Mouse (Mus musculus) CH12.LX (cell line): ENCODE data around the gene Tmem189. TPM values are rescaled to one million over a fixed set of nuclear protein-coding genes. Genes with fewer than 3 reads are reported as not detected.

Source experiments
- DNase-seq: peaks from one replicate; pipeline ENCODE4 v3.0.0-alpha.2; 2013; ENCODE audit errors: extremely low read depth
- H3K27ac ChIP-seq: 2 replicates; pipeline ENCODE4 v1.5.1; 2012; ENCODE audit warnings: low read depth, mild to moderate bottlenecking, control low read depth, moderate library complexity; ENCODE audit not compliant: insufficient read depth
- H3K27me3 ChIP-seq: replicated peaks from 2 replicates; pipeline ENCODE3; 2012; ENCODE audit warnings: inconsistent platforms
- H3K36me3 ChIP-seq, 2 experiments: replicated peaks in 1 of 2; 2 replicates each; pipeline versions ENCODE3 to v1.6.1; 2012; ENCODE audit warnings: inconsistent platforms in 1 of 2, low read length in 1 of 2, mild to moderate bottlenecking in 1 of 2, mixed read lengths in 1 of 2, moderate library complexity in 1 of 2; ENCODE audit not compliant: control insufficient read depth in 1 of 2, insufficient read depth in 1 of 2
- H3K4me1 ChIP-seq, 2 experiments: 2 replicates each; pipeline ENCODE4 v1.6.1; 2012; ENCODE audit warnings: inconsistent platforms in 1 of 2, moderate library complexity in 1 of 2; ENCODE audit not compliant: insufficient read depth in 2 of 2, control insufficient read depth in 1 of 2
- H3K4me2 ChIP-seq: 2 replicates; pipeline ENCODE4 v1.6.1; 2012; ENCODE audit warnings: low read depth, mild to moderate bottlenecking, control low read depth; ENCODE audit not compliant: poor library complexity, insufficient read depth, severe bottlenecking
- H3K4me3 ChIP-seq, 3 experiments: fragments of 150-350 bp in 1 of 3; sonication (generic) in 1 of 3; replicated peaks in 1 of 3; 2 replicates each; pipeline versions ENCODE3 to v1.5.1; 2011 to 2012; ENCODE audit warnings: low read depth in 2 of 3, low read length in 2 of 3, mild to moderate bottlenecking in 2 of 3, moderate library complexity in 2 of 3, control low read depth in 1 of 3, improper control_type of control experiment in 1 of 3, inconsistent platforms in 1 of 3, mixed read lengths in 1 of 3; ENCODE audit not compliant: poor library complexity in 1 of 3
- H3K79me2 ChIP-seq: replicated peaks from 2 replicates; pipeline ENCODE4 v1.6.1; 2012; ENCODE audit warnings: mild to moderate bottlenecking, moderate library complexity; ENCODE audit not compliant: control insufficient read depth, poor library complexity, insufficient read depth, severe bottlenecking; ENCODE audit errors: extremely low read depth
- H3K9ac ChIP-seq: 2 replicates; pipeline ENCODE4 v1.6.1; 2012; ENCODE audit warnings: low read depth, mild to moderate bottlenecking, control low read depth, moderate library complexity; ENCODE audit not compliant: insufficient read depth
- H3K9me3 ChIP-seq: replicated peaks from 2 replicates; pipeline ENCODE3; 2012; ENCODE audit warnings: low read length, inconsistent platforms, mixed read lengths
- BHLHE40 ChIP-seq: IDR thresholded peaks from 2 replicates; pipeline ENCODE4 v1.6.1; 2011; ENCODE audit warnings: mild to moderate bottlenecking, low read depth, low read length, improper control_type of control experiment
- CTCF ChIP-seq, 2 experiments: IDR thresholded peaks in 1 of 2; conservative IDR thresholded peaks in 1 of 2; 2 replicates each; pipeline ENCODE4 v1.5.1; 2011 to 2012; ENCODE audit warnings: low read depth in 2 of 2, low read length in 2 of 2, improper control_type of control experiment in 1 of 2, inconsistent platforms in 1 of 2, mild to moderate bottlenecking in 1 of 2, moderate library complexity in 1 of 2
- E2F4 ChIP-seq: IDR thresholded peaks from 2 replicates; pipeline ENCODE4 v1.6.1; 2011; ENCODE audit warnings: low read depth, low read length, improper control_type of control experiment; ENCODE audit not compliant: insufficient replicate concordance
- EP300 ChIP-seq: IDR thresholded peaks from 2 replicates; pipeline ENCODE4 v1.6.1; 2011; ENCODE audit warnings: low read length, improper control_type of control experiment
- ETS1 ChIP-seq: conservative IDR thresholded peaks from 2 replicates; pipeline ENCODE4 v1.6.1; 2012; ENCODE audit warnings: low read depth, mild to moderate bottlenecking, inconsistent platforms, low read length, improper control_type of control experiment, moderate library complexity
- IRF4 ChIP-seq: IDR thresholded peaks from 2 replicates; pipeline ENCODE4 v1.6.1; 2014; ENCODE audit warnings: low read depth, mild to moderate bottlenecking, inconsistent platforms, low read length, improper control_type of control experiment
- JUN ChIP-seq: IDR thresholded peaks from 2 replicates; pipeline ENCODE4 v1.6.1; 2011; ENCODE audit warnings: low read depth, mild to moderate bottlenecking, low read length, improper control_type of control experiment, moderate library complexity; ENCODE audit not compliant: insufficient read depth
- JUND ChIP-seq: conservative IDR thresholded peaks from 2 replicates; pipeline ENCODE4 v1.6.1; 2011; ENCODE audit warnings: low read depth, low read length, improper control_type of control experiment
- KAT2A ChIP-seq: IDR thresholded peaks from 2 replicates; pipeline ENCODE4 v1.6.1; 2012; ENCODE audit warnings: low read length, improper control_type of control experiment, inconsistent platforms; ENCODE audit not compliant: insufficient replicate concordance
- MAFK ChIP-seq: IDR thresholded peaks from 2 replicates; pipeline ENCODE4 v1.6.1; 2011; ENCODE audit warnings: low read length, improper control_type of control experiment; ENCODE audit not compliant: insufficient replicate concordance
- MXI1 ChIP-seq: IDR thresholded peaks from 2 replicates; pipeline ENCODE4 v1.6.1; 2011; ENCODE audit warnings: mild to moderate bottlenecking, low read depth, low read length, improper control_type of control experiment
- MYC ChIP-seq: IDR thresholded peaks from 2 replicates; pipeline ENCODE4 v1.6.1; 2011; ENCODE audit warnings: low read depth, mild to moderate bottlenecking, improper control_type of control experiment, low read length
- NRF1 ChIP-seq: IDR thresholded peaks from 2 replicates; pipeline ENCODE4 v1.6.1; 2014; ENCODE audit warnings: low read depth, mild to moderate bottlenecking, inconsistent platforms, low read length, improper control_type of control experiment, moderate library complexity
- POLR2A ChIP-seq: IDR thresholded peaks from 2 replicates; pipeline ENCODE4 v1.6.1; 2011; ENCODE audit warnings: low read depth, mild to moderate bottlenecking, improper control_type of control experiment, low read length
- POLR2AphosphoS2 ChIP-seq: IDR thresholded peaks from 2 replicates; pipeline ENCODE4 v1.6.1; 2011; ENCODE audit warnings: low read depth, low read length, improper control_type of control experiment
- RAD21 ChIP-seq: IDR thresholded peaks from 2 replicates; pipeline ENCODE4 v1.6.1; 2011; ENCODE audit warnings: low read depth, mild to moderate bottlenecking, low read length, improper control_type of control experiment, moderate library complexity
- RCOR1 ChIP-seq: conservative IDR thresholded peaks from 2 replicates; pipeline ENCODE4 v1.6.1; 2012; ENCODE audit warnings: low read depth, mild to moderate bottlenecking, inconsistent platforms, low read length, improper control_type of control experiment
- SMC3 ChIP-seq: IDR thresholded peaks from 2 replicates; pipeline ENCODE4 v1.6.1; 2011; ENCODE audit warnings: low read depth, low read length, improper control_type of control experiment
- USF1 ChIP-seq: IDR thresholded peaks from 2 replicates; pipeline ENCODE4 v1.6.1; 2014; ENCODE audit warnings: low read depth, mild to moderate bottlenecking, inconsistent platforms, low read length, improper control_type of control experiment
- USF2 ChIP-seq: conservative IDR thresholded peaks from 2 replicates; pipeline ENCODE4 v1.6.1; 2011; ENCODE audit warnings: low read depth, low read length, improper control_type of control experiment
- ZKSCAN1 ChIP-seq: IDR thresholded peaks from 2 replicates; pipeline ENCODE4 v1.6.1; 2012; ENCODE audit warnings: low read depth, inconsistent platforms, low read length, improper control_type of control experiment, borderline replicate concordance
- ZMIZ1 ChIP-seq: IDR thresholded peaks from 2 replicates; pipeline ENCODE4 v1.6.1; 2012; ENCODE audit warnings: low read depth, mild to moderate bottlenecking, inconsistent platforms, low read length, improper control_type of control experiment
- ZNF384 ChIP-seq: IDR thresholded peaks from 2 replicates; pipeline ENCODE4 v1.6.1; 2012; ENCODE audit warnings: low read depth, low read length, improper control_type of control experiment, inconsistent platforms
- dilution Hi-C: fragments of 300-500 bp; cut with MboI; formaldehyde crosslinking; loops from 2 replicates; pipeline ENCODE4 v1.14.3; 2020; ENCODE audit warnings: low sequenced_read_pairs; ENCODE audit not compliant: extremely low pct_unique_long_range_greater_than_20kb, extremely low pct_ligation_motif_present
- in situ Hi-C: fragments of 300-500 bp; cut with MboI; formaldehyde crosslinking; loops from 3 replicates; pipeline ENCODE4 v1.14.3; 2019; ENCODE audit warnings: low sequenced_read_pairs, low pct_ligation_motif_present, low pct_unique_long_range_greater_than_20kb, mixed read lengths
- polyA plus RNA-seq: library from polyadenylated mRNA; unstranded; fragments of >175 nt; gene quantifications from 2 replicates; pipeline ENCODE4 v1.2.1, GENCODE M21; 2012; ENCODE audit warnings: low read depth; ENCODE audit not compliant: insufficient read length
- total RNA-seq, 2 experiments: library from RNA; depleted of rRNA; stranded (reverse); fragments of 300-350 nt in 1 of 2; fragments of >200 nt in 1 of 2; gene quantifications; 2 replicates each; pipeline ENCODE4 v1.2.3; 2012 to 2014

Tmem189 gene
- total and polyA plus RNA-seq, 3 experiments, result 27.9 to 30.9 (median 29.5) TPM

- Histone ChIP-seq H3K4me2 (no peak overlapping the region), H3K79me2 (peaks cover 42% of the 10 kb centered on the region), H3K4me3 (no peak overlapping the region), H3K36me3 (peaks cover 37 to 65% of the 10 kb centered on the region in 2 experiments), H3K4me1 (peaks cover 32 to 47% of the 10 kb centered on the region in 2 experiments), H3K9me3 (no peaks in the 10 kb centered on the region), H3K9ac (no peak overlapping the region), H3K27ac (no peak overlapping the region), H3K27me3 (no peaks in the 10 kb centered on the region)
- no peak for TF ChIP-seq ZKSCAN1
- no peak for TF ChIP-seq MAFK
- TF ChIP-seq ZMIZ1, result no peak
- no peak for TF ChIP-seq E2F4
- TF ChIP-seq RAD21, result no peak
- no peak for TF ChIP-seq ETS1
- no peak for TF ChIP-seq POLR2AphosphoS2
- TF ChIP-seq EP300, result no peak
- no peak for TF ChIP-seq USF1
- no peak for TF ChIP-seq JUN
- TF ChIP-seq SMC3, result no peak
- no peak for TF ChIP-seq ZNF384
- TF ChIP-seq NRF1, result no peak
- no peak for TF ChIP-seq RCOR1
- TF ChIP-seq CTCF (conservative IDR thresholded peaks at IDR 0.05 in 1 of 2, IDR thresholded peaks at IDR 0.05 in 1 of 2; ENCODE audit: low read depth in 2 of 2, low read length in 2 of 2), result no peak
- no peak for TF ChIP-seq USF2
- TF ChIP-seq BHLHE40, result no peak
- in situ Hi-C loops (no loop called here), dilution Hi-C loops (no loop called here)
- no peak for DNase-seq
These were observed 34.6 kb downstream of the Tmem189 start for GRCm38 (mm10) chr2:167654911-167655600.

DNA sequence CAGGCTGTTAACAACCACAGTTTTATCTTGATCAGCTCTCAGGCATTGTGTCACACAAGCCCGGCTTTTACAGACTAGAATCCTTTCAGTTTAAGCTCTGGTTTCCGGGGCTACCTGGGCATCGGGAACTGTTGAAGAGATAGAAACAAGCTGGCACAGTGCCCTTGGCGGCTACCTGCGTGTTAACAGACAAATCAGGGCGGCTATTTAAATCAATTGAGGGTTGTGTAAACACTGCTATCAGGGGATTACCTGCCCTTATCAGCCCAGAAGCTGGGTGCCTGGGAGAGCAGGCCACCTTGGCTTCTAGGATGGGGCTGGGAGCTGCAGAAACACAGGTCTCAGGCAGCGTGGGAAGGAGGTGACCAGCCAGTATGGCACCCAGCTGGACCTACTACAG is 36.9 kb downstream of the Tmem189 start:
- no peaks in the 10 kb centered on the region for H3K27me3 ChIP-seq
- H3K4me1 ChIP-seq, result peaks cover 38 to 47% of the 10 kb centered on the region in 2 experiments
- no peaks in the 10 kb centered on the region for H3K9me3 ChIP-seq
- no peak overlapping the region for H3K4me3 ChIP-seq
- dilution Hi-C loops (no loop called here), in situ Hi-C loops (no loop called here)
- H3K9ac ChIP-seq, result no peak overlapping the region
- no peak overlapping the region for H3K27ac ChIP-seq
- H3K36me3 ChIP-seq, result peaks cover 37 to 66% of the 10 kb centered on the region in 2 experiments
- TF ChIP-seq MXI1, result no peak
- TF ChIP-seq RAD21, result no peak
- no peak for TF ChIP-seq CTCF (conservative IDR thresholded peaks at IDR 0.05 in 1 of 2, IDR thresholded peaks at IDR 0.05 in 1 of 2; ENCODE audit: low read depth in 2 of 2, low read length in 2 of 2)
- TF ChIP-seq POLR2A, result no peak
- no peak for TF ChIP-seq MYC
- TF ChIP-seq JUND, result no peak
- no peak for TF ChIP-seq IRF4
- TF ChIP-seq E2F4, result no peak
- no peak for TF ChIP-seq KAT2A
- no peak for TF ChIP-seq ZKSCAN1
- peaks cover 22% of the 10 kb centered on the region for H3K79me2 ChIP-seq
- no peak overlapping the region for H3K4me2 ChIP-seq
- DNase-seq, result no peak
